Mouse (Mus musculus): Measurements from ENCODE around the gene Guca1a.

GRCm38 (mm10) chr17:47440359-47440890 lies 40.0 kb upstream of the Guca1a start:
- TF ChIP-seq CTCF (IDR thresholded peaks at IDR 0.05; ENCODE audit: insufficient read depth, low read depth, low read length) = no peak
- no peak for TF ChIP-seq POLR2A (IDR thresholded peaks at IDR 0.05; ENCODE audit: insufficient read depth, low read depth, low read length)
